Mouse (Mus musculus) liver, embryonic 14.5 days (tissue): ENCODE data around the gene Rbpjl.

Experiments
- CTCF ChIP-seq: IDR thresholded peaks from 2 replicates; pipeline ENCODE4 v1.5.1; 2016; ENCODE audit warnings: antibody characterized with exemption, low read depth, control low read depth
- EP300 ChIP-seq: IDR thresholded peaks from 2 replicates; pipeline ENCODE4 v1.6.1; 2016; ENCODE audit warnings: antibody characterized with exemption, low read depth

DNA sequence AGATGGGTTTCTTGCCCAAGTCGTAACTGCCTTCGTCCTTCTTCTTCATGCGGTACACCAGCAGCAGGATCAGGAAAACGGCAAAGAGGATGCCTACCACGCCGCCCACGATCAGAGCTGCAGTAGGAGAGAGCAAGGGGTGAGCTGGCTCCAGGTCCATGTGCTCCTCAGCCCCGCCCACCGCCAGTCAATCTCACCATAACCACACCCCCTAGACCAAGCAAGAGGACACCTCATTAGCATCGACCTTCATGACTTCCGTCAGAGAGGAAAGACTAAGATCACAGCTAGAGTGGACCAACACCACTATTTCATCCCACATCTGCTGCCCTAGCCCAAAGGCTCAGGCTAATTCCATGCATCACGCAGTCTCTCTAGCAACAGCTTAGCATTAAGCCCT is 23.2 kb downstream of the Rbpjl start:
- TF ChIP-seq EP300 = no peak
- TF ChIP-seq CTCF = no peak
